Mouse (Mus musculus): ENCODE data around the gene E2f1. TPM values are rescaled to one million over a fixed set of nuclear protein-coding genes. Genes with fewer than 3 reads are reported as not detected.

Gene E2f1
- polyA plus RNA-seq, 1 experiment from 2014 or later = 35.5 TPM

DNA sequence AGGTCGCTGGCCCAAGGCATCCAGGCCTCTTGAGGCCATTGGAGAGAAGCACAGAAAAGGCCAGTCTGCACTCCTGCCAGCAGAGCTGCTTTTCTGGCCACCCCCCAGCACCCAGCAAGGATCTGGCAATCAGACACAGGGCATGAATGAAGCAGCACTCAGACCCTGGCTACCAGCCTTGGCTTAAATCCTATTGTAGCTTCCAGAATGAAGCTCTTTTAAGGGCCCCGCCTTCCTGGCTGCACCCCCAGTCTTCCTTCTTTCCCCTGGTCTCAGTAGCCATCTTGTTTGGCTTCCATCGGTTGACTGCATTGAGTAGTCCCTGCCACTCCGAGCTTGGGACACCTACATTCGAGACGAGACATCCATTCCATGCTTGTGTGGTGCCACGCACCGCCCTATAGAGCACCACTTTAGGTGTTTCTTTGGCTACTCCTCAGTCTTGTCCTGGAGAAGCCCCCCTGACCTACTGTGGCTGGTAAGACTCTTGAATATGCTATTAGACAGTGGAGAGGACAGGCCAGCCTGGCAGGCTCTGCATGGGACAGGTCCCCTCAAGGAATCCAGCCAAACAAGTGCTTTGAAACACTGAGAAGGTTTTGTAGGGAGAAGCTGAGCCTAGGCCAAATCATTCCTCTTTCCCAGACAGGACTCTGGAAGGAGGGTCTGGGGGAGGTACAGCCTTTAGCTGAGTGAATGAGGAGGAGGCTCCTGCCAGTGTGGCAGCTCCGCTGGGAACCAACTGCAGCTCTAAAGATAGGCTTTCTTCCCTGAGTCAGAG, 25.9 kb downstream of the E2f1 start:
- peaks cover 22% of the 10 kb centered on the region for H3K36me3 ChIP-seq

DNA sequence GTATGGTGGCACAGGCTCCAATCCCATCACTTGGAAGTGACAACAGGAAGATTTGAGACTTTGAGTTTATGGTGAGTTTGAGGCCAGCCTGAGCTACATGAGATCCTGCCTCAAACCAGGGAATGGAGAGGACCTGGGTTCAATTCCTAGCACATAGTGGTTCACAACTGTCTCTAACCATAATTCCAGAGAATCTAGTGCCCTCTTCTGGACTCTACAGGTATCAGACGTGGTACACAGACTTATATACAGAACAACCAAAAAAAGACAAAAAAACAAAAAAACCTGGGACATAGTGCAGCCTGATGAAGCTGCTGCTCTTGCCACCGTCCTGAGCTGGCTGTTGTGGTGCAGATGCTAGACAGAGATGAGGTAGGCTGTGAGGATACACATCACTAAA, 28.1 kb downstream of the E2f1 start:
- peaks cover 43% of the 10 kb centered on the region for H3K36me3 ChIP-seq
- no peak overlapping the region for H3K27ac ChIP-seq (replicated peaks)
- 82% methylated on average over 2 of the region's 2 CpGs for WGBS
- no peak overlapping the region for H3K4me3 ChIP-seq
- no peak for DNase-seq (ENCODE audit: low spot score)
- 0 out of 2 replicates have a peak, but pooled peaks cover 6% of the 10 kb centered on the region for H3K4me1 ChIP-seq
- no peaks in the 10 kb centered on the region; the same call in 1 of the 2 replicates for H3K9me3 ChIP-seq (replicated peaks)
- H3K27me3 ChIP-seq (ENCODE audit: low read depth, poor library complexity, severe bottlenecking) = no peaks in the 10 kb centered on the region

More for the DNA sequence above, 25.9 kb downstream of the E2f1 start:
- Histone ChIP-seq H3K27me3 (ENCODE audit: low read depth, poor library complexity, severe bottlenecking) (0 out of 2 replicates have a peak, but pooled peaks cover 4% of the 10 kb centered on the region), H3K9me3 (replicated peaks) (no peaks in the 10 kb centered on the region; the same call in 1 of the 2 replicates), H3K4me1 (peaks cover 4% of the 10 kb centered on the region), H3K4me3 (no peak overlapping the region), H3K27ac (replicated peaks) (no peak overlapping the region)
- peak; percentile 11 for DNase-seq (ENCODE audit: low spot score)
- 85% methylated on average over 9 of the region's 9 CpGs for WGBS

DNA sequence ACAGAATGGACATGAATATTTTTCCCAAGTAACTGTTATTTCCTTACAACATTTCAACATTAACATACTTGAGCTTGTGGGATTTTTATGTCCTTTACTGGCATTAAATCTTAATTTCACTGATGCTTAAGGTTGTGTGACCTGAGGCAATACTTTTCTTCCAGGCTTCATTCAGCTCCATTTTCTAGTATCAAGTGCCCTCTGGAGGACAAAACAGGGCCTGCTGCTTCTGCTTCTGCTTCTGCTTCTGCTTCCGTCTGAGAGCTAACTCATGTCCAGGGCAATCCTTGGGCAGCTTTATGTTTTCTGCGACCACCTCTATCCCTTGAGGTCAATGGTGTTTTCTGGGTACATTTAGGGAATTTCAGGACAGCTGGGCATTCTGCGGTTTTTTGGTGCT, 30.0 kb downstream of the E2f1 start:
- Histone ChIP-seq H3K9me3 (replicated peaks) (no peaks in the 10 kb centered on the region; the same call in 1 of the 2 replicates), H3K27ac (replicated peaks) (no peak overlapping the region), H3K4me3 (no peak overlapping the region), H3K27me3 (ENCODE audit: low read depth, poor library complexity, severe bottlenecking) (no peaks in the 10 kb centered on the region), H3K4me1 (0 out of 2 replicates have a peak, but pooled peaks cover 6% of the 10 kb centered on the region), H3K36me3 (peaks cover 59% of the 10 kb centered on the region)
- 77% methylated on average over 3 of the region's 3 CpGs for WGBS
- DNase-seq (ENCODE audit: low spot score) = no peak

DNA sequence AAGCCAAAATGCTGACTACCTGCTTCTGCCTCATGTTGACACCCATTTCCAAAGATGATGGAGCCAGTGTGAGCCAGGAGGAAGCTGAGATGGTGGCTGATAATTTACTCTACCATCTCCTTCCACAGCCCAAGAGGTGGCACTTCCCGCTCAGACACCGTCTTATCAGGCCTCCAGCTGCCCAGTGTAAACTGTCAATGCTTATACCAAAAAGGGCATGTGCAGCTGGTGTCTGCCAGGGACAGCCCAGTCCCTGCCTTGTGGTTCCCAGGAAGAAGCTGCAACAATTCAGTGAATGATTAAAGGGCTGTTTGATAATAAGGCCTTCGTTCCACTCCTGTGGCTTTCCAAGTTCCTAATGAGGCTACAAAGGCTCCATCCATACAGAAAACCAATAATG, 31.0 kb downstream of the E2f1 start:
- peaks cover 69% of the 10 kb centered on the region for H3K36me3 ChIP-seq
- H3K4me3 ChIP-seq = no peak overlapping the region
- WGBS = 86% methylated on average over 3 of the region's 3 CpGs
- H3K27ac ChIP-seq (replicated peaks) = no peak overlapping the region
- no peaks in the 10 kb centered on the region for H3K27me3 ChIP-seq (ENCODE audit: low read depth, poor library complexity, severe bottlenecking)
- H3K9me3 ChIP-seq (replicated peaks) = no peaks in the 10 kb centered on the region; the same call in 1 of the 2 replicates
- DNase-seq (ENCODE audit: low spot score) = no peak
- 0 out of 2 replicates have a peak, but pooled peaks cover 6% of the 10 kb centered on the region for H3K4me1 ChIP-seq

DNA sequence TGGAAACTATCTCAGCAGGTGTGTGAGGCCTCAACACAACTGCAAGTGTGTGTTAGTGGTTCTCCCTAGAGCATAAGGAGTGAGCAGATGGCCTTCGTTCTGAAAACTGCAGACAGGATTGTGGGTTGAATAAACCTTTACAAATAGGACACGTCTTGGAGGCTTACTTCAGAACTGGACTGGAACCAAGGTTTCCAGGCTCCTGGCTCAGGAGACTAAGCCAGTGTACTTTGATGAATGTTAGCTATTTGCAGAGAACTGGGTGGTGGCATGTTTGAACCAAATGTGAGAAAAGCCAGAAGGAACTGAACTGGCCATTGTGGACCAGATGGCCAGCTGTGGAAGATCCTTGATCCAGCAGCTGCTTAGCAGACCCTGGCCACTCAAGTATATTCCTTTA, 31.4 kb downstream of the E2f1 start:
- H3K36me3 ChIP-seq = peaks cover 73% of the 10 kb centered on the region
- no peak overlapping the region for H3K27ac ChIP-seq (replicated peaks)
- H3K4me3 ChIP-seq = no peak overlapping the region
- DNase-seq (ENCODE audit: low spot score) = no peak
- 89% methylated on average over 2 of the region's 2 CpGs for WGBS
- H3K4me1 ChIP-seq = peaks cover 6% of the 10 kb centered on the region; the same call in 1 of the 2 replicates
- no peaks in the 10 kb centered on the region; the same call in 1 of the 2 replicates for H3K9me3 ChIP-seq (replicated peaks)
- H3K27me3 ChIP-seq (ENCODE audit: low read depth, poor library complexity, severe bottlenecking) = no peaks in the 10 kb centered on the region

DNA sequence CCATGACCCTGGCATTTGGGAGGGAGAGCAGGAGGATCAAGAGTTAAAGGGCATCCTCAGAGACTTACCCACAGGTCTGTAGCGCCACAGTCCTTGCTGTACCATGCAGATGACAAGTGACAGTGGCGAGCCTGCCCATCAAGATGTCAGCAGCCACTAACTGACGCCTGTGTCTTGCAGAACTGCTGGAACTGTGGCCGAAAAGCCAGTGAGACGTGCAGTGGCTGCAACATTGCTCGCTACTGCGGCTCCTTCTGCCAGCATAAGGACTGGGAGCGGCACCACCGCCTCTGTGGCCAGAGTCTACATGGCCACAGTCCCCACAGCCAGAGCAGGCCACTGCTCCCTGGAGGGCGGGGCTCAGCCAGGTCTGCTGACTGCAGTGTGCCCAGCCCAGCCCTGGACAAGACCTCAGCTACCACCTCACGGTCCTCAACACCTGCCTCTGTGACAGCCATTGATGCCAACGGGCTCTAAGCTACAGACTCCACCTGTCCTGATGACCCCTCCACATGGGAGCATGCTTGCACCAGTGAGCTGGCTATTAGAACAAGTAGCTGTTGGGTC, 34.9 kb downstream of the E2f1 start:
- Histone ChIP-seq H3K4me3 (no peak overlapping the region), H3K9me3 (replicated peaks) (no peaks in the 10 kb centered on the region), H3K36me3 (peaks cover 89% of the 10 kb centered on the region), H3K4me1 (peaks cover 14% of the 10 kb centered on the region), H3K27me3 (ENCODE audit: low read depth, poor library complexity, severe bottlenecking) (no peaks in the 10 kb centered on the region), H3K27ac (replicated peaks) (no peak overlapping the region)
- WGBS = 89% methylated on average over 12 of the region's 12 CpGs
- no peak for DNase-seq (ENCODE audit: low spot score)

DNA sequence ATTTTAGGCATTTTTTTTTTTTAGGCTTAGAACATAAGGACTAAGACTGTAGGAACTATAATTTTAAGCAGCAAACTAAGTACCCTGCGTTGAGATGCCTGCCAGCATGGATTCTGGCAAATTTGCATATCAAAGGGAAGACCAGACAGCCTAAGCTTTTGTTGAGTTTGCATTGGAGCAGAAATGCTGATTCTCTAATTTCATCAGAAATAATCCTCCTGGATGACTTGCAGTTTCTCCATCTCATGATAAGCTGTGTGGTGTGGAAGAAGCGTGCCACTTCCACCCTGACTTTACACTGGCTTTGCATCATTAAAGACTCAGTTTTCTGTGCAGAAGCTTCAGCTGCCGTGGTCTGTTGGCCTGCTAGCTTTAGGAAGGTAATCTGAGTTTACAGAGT, 36.8 kb downstream of the E2f1 start:
- DNase-seq (ENCODE audit: low spot score) = no peak
- 43% methylated on average over 3 of the region's 3 CpGs for WGBS
- H3K27ac ChIP-seq (replicated peaks) = no peak overlapping the region; the same call in 1 of the 2 replicates
- H3K36me3 ChIP-seq = peaks cover 96% of the 10 kb centered on the region
- no peak overlapping the region for H3K4me3 ChIP-seq
- no peaks in the 10 kb centered on the region for H3K27me3 ChIP-seq (ENCODE audit: low read depth, poor library complexity, severe bottlenecking)
- H3K9me3 ChIP-seq (replicated peaks) = no peaks in the 10 kb centered on the region
- peaks cover 10% of the 10 kb centered on the region for H3K4me1 ChIP-seq

DNA sequence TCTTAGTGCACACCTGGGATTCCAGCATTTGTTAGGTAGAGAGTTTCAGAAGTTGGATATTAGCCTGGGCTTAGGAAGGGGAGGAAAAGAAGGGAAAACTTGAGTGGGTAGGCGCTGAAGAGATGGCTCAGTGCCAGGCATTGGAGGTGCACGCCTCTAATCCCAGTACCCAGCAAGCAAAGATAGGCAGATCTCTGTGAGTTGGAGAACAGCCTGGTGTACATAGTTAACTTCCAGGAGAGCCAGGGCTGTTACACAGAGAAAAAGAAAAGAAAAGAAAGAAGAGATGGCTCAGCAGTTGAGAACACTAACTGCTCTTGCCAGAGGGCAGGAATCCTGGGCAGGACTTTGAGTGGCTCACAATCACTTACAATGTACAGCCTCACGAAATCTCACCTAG, 43.2 kb downstream of the E2f1 start:
- Histone ChIP-seq H3K27me3 (ENCODE audit: low read depth, poor library complexity, severe bottlenecking) (no peaks in the 10 kb centered on the region), H3K9me3 (replicated peaks) (no peaks in the 10 kb centered on the region), H3K4me1 (no peaks in the 10 kb centered on the region), H3K36me3 (peaks cover 98% of the 10 kb centered on the region), H3K27ac (replicated peaks) (no peak overlapping the region), H3K4me3 (no peak overlapping the region)
- DNase-seq (ENCODE audit: low spot score) = no peak
- 92% methylated on average over 3 of the region's 3 CpGs for WGBS

DNA sequence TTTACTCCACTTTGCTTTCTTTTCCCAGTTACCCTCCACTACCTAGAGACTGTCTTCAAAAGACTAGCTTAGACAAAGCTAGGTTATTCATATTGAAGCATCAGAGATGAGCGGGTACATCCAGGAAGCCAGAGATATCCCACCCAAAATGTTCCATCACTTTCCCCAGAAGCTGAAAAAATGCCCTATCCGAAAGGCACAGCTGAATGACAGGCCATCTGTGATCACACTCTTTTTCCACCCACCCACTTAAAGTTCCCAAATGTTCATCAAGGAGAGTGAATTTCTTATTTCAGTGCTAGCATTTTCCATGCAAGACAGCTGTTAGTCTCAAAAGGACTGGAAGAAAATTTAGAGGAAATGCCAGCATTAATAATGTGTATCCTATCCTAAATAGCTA, 44.4 kb downstream of the E2f1 start:
- 91% methylated on average over 2 of the region's 2 CpGs for WGBS
- Histone ChIP-seq H3K4me3 (no peak overlapping the region), H3K27ac (replicated peaks) (no peak overlapping the region), H3K4me1 (no peaks in the 10 kb centered on the region), H3K36me3 (peaks cover 98% of the 10 kb centered on the region), H3K27me3 (ENCODE audit: low read depth, poor library complexity, severe bottlenecking) (no peaks in the 10 kb centered on the region), H3K9me3 (replicated peaks) (no peaks in the 10 kb centered on the region)
- no peak for DNase-seq (ENCODE audit: low spot score)

DNA sequence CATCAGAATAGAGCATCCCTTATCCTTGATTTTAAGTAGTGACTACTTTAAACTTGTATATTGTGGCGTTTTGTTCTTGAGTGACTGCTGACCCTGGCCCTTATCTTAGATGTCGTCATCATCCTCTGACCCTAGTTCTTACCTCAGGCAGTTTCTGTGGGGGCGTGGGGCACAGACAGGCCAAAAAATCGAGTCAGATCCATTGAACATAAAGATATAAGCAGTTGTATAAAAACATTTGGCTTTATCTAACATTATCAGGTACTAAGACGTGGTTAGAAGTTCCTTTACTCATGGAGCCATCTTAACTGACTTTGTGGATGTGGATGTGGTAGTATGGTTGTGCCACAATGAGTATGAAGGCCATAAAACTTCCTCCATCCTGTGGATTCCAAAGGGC, 47.4 kb downstream of the E2f1 start:
- Histone ChIP-seq H3K27ac (replicated peaks) (no peak overlapping the region), H3K36me3 (peaks cover 95% of the 10 kb centered on the region), H3K4me1 (no peaks in the 10 kb centered on the region), H3K9me3 (replicated peaks) (no peaks in the 10 kb centered on the region), H3K4me3 (no peak overlapping the region), H3K27me3 (ENCODE audit: low read depth, poor library complexity, severe bottlenecking) (no peaks in the 10 kb centered on the region)
- WGBS = 95% methylated on average over 5 of the region's 5 CpGs
- no peak for DNase-seq (ENCODE audit: low spot score)

DNA sequence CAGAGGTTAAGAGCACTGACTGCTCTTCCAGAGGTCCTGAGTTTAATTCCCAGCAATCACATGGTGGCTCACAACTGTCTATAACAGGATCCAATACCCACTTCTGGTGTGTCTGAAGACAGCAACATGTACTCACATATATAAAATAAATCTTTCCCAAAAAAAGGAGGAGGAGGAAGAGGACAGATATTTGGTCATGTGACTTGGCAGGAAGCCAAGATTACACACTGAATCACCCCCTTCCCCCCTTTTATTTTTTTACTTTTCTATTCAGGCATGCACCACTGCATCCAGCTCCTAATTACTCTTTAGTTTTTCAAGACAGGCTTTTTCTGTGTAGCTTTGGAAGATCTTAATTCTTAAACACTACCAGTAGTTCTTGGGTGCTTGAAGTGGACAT, 48.2 kb downstream of the E2f1 start:
- no peak for DNase-seq (ENCODE audit: low spot score)
- H3K36me3 ChIP-seq = peaks cover 95% of the 10 kb centered on the region
- no peaks in the 10 kb centered on the region for H3K9me3 ChIP-seq (replicated peaks)

DNA sequence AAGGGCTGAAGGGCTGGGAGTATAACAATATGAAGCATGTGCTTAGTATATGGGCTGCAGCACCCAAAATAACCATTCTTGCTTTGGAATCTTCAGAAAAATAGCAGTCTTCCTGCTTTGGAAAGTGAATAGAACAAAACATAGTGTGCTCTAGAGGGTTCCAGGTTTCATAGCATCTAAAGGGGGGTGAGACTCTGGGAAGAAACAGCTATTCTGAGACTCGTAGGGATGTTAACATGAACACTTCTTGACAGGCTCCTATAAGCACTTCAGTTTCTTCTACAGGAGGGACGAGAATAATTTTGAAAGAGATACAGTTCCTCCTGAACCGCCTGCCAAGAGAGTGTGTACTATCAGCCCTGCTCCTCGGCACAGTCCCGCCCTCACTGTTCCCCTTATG, 52.3 kb downstream of the E2f1 start:
- Histone ChIP-seq H3K4me3 (no peak overlapping the region), H3K4me1 (no peaks in the 10 kb centered on the region), H3K27me3 (ENCODE audit: low read depth, poor library complexity, severe bottlenecking) (no peaks in the 10 kb centered on the region), H3K9me3 (replicated peaks) (no peaks in the 10 kb centered on the region), H3K27ac (replicated peaks) (no peak overlapping the region), H3K36me3 (peaks cover 88% of the 10 kb centered on the region)
- WGBS = 94% methylated on average over 5 of the region's 5 CpGs
- no peak for DNase-seq (ENCODE audit: low spot score)

More for the DNA sequence above, 48.2 kb downstream of the E2f1 start:
- no peak overlapping the region for H3K27ac ChIP-seq (replicated peaks)
- H3K4me1 ChIP-seq = no peaks in the 10 kb centered on the region
- H3K4me3 ChIP-seq = no peak overlapping the region
- no peaks in the 10 kb centered on the region for H3K27me3 ChIP-seq (ENCODE audit: low read depth, poor library complexity, severe bottlenecking)

DNA sequence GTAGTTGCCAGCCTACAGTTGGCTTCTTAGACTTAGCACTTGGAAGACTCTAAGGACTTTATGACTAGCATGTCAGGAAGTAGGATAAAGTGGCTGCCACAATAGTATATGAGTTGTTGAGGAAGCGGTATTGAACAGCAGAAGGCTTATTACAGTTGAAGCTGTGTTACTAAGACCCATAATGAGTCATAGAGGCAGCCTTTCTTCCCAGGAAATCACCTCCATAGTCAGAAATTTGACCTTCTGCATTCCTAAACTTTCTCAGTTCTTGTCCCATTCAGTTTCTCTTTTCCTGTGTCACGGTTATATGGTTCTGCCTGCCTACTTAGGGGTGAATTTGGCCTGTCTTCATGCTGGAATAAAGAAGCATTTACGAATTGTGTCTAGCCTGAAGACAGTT, 52.7 kb downstream of the E2f1 start:
- WGBS = 90% methylated on average over 3 of the region's 3 CpGs

More for the DNA sequence above, 52.7 kb downstream of the E2f1 start:
- Histone ChIP-seq H3K4me3 (no peak overlapping the region), H3K27me3 (ENCODE audit: low read depth, poor library complexity, severe bottlenecking) (no peaks in the 10 kb centered on the region), H3K36me3 (peaks cover 88% of the 10 kb centered on the region), H3K27ac (replicated peaks) (no peak overlapping the region), H3K4me1 (no peaks in the 10 kb centered on the region), H3K9me3 (replicated peaks) (no peaks in the 10 kb centered on the region)
- DNase-seq (ENCODE audit: low spot score) = no peak

Measured in midbrain, embryonic 10.5 days (tissue).